Mouse (Mus musculus) left cerebral cortex, adult 18-20 months (tissue): ENCODE measurements around the gene Ppp1r37. TPM values are rescaled to one million over a fixed set of nuclear protein-coding genes. Genes with fewer than 3 reads are reported as not detected.
"Not testable (repeated sequence)": the region's sequence is repeated elsewhere in the genome, so short reads cannot be mapped to it uniquely, and the experiment has no call there.

Experiments used
- DNase-seq, 2 experiments: peaks; one replicate each; pipeline ENCODE4 v3.0.0; 2021 to 2022; ENCODE audit warnings: low spot score in 2 of 2, mixed read lengths in 1 of 2
- long read RNA-seq, 2 experiments: library from polyadenylated mRNA; stranded (forward); transcript quantifications; one replicate each; pipeline ENCODE4 v2.0.0; 2021
- total RNA-seq, 2 experiments: library from RNA; stranded (reverse); gene quantifications; 2 replicates each; pipeline ENCODE4 v1.2.3; 2021

Gene Ppp1r37
- 100 to 1,000 TPM; 139 to 147 TPM for total RNA-seq
- long read RNA-seq, experiment 1, transcript Ppp1r37-201 (13 exons, 3,816 nt), result major isoform, 12 of 40 reads
- long read RNA-seq, experiment 1, partial matches to known transcripts, result 6 of 40 reads
- long read RNA-seq, experiment 1, other reads (novel, unspliced or antisense), result 22 of 40 reads
- long read RNA-seq, experiment 2, transcript Ppp1r37-201 (13 exons, 3,816 nt), result major isoform, 16 of 39 reads
- long read RNA-seq, experiment 2, partial matches to known transcripts, result 8 of 39 reads
- long read RNA-seq, experiment 2, other reads (novel, unspliced or antisense), result 15 of 39 reads

DNA sequence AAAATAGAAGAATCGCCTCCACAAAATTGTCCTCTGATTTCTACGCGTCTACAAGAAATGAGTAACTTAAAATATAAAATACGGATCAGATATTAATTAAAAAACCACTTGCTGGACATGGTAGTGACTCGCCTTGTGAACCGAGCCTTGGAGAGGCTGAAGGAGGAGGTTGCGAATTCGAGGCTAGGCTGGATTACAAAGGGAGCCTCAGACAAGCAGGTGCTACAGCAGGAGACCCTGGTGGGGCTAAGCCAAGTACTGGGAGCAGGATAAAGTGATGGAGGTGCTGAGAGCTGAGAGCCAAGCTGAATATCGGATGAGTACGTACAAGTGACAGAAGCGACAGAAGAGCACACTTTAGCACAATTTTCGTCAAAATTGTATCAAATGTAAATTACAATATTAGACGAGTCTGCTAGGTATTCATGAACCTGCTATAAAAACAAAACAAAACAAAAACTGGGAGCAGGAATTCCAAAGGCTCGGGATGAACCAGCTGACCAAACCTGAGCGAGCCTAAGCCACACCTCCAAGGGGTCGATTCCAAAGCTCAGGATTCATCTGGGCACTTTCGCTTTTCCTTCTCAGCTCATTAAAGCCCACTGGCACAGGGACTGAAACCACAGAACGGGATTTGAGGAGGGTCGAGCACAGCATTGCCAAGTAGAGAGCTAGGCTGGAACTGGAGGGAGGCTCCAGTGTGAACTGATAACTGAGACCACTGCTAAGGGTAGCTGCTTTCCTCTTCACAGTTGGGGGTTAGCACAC lies at the start of gene Ppp1r37:
TSS of gene Ppp1r37 (minus strand) at position 434 of the 768 bp plus-strand sequence.
- DNase-seq, result no peak

DNA sequence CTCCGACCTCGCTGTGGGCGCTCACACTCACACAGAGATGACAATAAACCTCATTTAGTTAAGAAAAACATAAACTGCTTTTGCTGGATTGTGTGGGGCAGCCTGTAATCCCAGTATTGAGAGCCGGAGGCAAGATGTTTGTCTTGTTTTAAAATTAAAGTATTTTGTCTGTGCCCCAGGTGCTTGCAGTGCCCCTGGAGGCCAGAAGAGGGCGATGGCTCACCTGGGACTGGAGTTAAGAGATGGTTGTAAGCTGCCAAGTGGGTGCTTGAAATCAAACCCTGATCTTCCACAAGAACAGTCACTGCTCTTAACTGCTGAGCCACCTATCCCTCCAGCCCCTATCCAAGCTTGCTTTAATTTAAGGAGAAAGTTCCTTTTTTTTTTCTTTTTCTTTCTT lies 48.1 kb upstream of the Ppp1r37 start:
- DNase-seq, result no peak

DNA sequence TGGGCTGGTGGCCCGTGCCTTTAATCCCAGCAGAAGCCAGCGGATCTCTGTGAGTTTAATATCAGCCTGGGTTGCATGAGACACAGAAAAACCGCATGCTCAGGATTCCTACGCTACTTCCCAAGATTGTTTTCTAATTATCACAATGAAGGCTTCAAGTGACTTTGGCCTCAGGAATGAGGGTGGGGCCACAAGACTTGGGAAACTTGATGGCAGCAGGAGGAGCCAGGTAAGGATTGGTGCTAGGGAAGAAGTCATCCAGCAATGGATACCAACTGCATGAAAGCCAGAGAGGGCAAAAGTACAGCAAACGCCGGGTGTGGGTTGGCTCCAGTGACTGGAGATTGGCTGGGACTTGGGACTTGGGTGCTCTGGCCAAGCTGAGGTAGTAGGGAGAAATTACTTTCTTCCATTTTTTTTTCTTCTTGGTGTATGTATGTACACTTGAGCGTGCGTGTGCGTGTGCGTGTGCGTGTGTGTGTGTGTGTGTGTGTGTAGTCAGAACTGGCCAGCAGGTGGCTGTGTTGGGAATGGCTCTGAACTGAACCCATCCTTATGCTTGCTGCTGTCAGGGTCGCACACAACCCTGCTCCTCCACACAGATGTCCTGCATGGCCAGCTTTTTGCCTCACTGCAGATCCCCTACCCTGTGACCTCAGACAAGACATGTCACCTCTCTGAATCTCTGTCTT lies 46.9 kb upstream of the Ppp1r37 start:
- DNase-seq, result no peak

- no peak for DNase-seq
Observed at GRCm38 (mm10) chr7:19607291-19607690, 44.4 kb upstream of the Ppp1r37 start.

GRCm38 (mm10) chr7:19604606-19605214 lies 41.8 kb upstream of the Ppp1r37 start:
- not testable (repeated sequence) for DNase-seq

DNA sequence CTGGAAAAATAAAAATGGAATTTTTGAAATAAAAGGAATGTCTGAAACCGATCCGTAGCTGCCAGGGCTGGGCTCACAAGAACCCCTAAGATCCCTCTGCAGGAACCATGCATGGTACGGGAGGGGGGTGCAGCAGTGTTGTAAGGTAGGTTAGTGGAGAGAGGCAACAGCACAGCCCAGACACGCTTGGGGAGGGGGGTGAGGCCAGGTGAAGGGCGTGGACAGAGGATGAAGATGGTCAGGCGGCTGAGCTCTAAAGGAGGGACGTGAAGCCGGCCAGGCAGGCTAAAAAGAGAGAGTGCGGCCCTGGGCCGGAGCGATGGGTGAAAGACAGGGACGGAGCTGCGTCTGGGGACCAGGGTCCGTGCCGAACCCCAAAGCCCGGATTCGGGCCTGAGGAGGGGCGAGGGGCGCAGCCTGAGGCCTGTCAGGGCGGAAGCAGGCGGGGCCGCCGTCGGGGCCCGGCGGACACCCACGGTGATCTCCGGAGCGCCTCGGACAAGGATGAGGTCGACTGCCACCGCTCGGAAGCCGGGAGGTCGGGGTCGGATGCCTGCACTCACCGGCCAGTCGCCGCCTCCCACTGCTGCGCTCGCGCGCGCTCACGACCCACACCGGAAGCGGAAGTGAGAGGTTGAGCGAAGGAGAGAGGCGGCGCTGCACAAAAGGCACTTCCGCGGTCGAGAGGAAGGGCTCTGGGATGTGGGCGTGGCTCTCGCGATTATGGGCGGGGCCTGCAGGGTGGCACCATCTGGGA lies 41.2 kb upstream of the Ppp1r37 start, which contains the start of gene Clasrp:
TSS of gene Clasrp (minus strand) at position 638 of the 757 bp plus-strand sequence.
- DNase-seq, result peak; percentile 95 to 96

- no peak for DNase-seq
Observed at GRCm38 (mm10) chr7:19603055-19603454, 40.2 kb upstream of the Ppp1r37 start.

DNA sequence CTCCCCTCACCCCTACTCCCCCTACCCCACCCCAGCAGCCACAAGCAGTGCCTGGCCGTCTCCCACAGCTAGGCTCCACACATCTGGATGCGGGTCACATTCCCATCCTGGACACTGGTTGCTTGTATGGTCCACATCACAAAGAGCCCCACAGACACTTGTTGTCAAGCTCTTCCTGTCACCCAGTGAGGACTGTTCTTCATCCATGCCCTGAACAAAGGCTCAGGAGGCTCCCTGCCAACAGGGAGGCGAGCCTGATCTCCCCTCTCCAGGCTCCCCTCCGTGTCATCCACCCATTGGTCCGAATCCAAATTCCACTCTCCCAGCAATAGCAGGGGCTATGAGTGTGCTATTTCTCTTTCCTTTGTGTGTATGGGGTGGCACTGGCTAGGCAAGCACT lies 37.7 kb upstream of the Ppp1r37 start:
- DNase-seq, result no peak

GRCm38 (mm10) chr7:19593061-19593730 lies 30.3 kb upstream of the Ppp1r37 start:
- DNase-seq, result no peak

- peak; percentile 78 to 85 for DNase-seq
Observed at GRCm38 (mm10) chr7:19589917-19590316, 27.0 kb upstream of the Ppp1r37 start.

DNA sequence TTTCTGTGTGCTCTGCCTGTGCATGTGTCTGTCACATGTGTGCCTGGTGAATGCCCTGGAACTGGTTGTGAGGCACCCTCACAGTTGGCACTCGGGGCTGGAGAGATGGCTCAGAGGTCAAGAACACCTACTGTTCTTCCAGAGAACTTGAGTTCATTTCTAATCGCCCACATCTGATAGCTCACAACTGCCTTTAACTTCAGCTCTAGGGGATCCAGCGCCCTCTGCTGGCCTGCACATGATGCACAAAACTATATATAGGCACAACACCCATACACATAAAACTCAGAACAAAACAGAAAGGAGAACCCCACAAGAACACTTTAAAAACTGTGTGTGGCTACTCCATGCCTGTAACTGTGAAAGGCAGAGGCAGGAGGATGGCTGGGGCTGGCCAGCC lies 26.3 kb upstream of the Ppp1r37 start:
- DNase-seq, result peak; percentile 45 to 46

- no peak for DNase-seq
Observed at GRCm38 (mm10) chr7:19586269-19586668, 23.4 kb upstream of the Ppp1r37 start.

- DNase-seq, result no peak
Observed at GRCm38 (mm10) chr7:19580634-19581033, 17.8 kb upstream of the Ppp1r37 start.

GRCm38 (mm10) chr7:19579751-19580150 lies 16.9 kb upstream of the Ppp1r37 start:
- no peak for DNase-seq

GRCm38 (mm10) chr7:19578436-19578835 lies 15.6 kb upstream of the Ppp1r37 start:
- DNase-seq, result no peak

GRCm38 (mm10) chr7:19577877-19578414 lies 15.1 kb upstream of the Ppp1r37 start:
- DNase-seq, result no peak

GRCm38 (mm10) chr7:19577141-19577852 lies 14.4 kb upstream of the Ppp1r37 start, which contains the start of the genes Zfp296 and Gemin7:
Gene Zfp296 (plus strand): TSS chr7:19577287.
Gene Gemin7 (minus strand): TSS chr7:19577595.
- no peak for DNase-seq

- DNase-seq, result no peak
Observed at GRCm38 (mm10) chr7:19575559-19575958, 12.7 kb upstream of the Ppp1r37 start.

GRCm38 (mm10) chr7:19573776-19574140 lies 10.9 kb upstream of the Ppp1r37 start:
- DNase-seq, result no peak
